Mouse (Mus musculus) liver, embryonic 11.5 days (tissue): ENCODE results near the gene Gm21985. TPM values are rescaled to one million over a fixed set of nuclear protein-coding genes. Genes with fewer than 3 reads are reported as not detected.
"Not testable (repeated sequence)": the region's sequence is repeated elsewhere in the genome, so short reads cannot be mapped to it uniquely, and the experiment has no call there.

ENCODE experiments used
- ATAC-seq: fragments of 200-750 bp; cut with Nextera tagmentation; replicated peaks from 2 replicates; pipeline ENCODE4 v1.8.0; 2017; ENCODE audit warnings: moderate number of reproducible peaks, mild to moderate bottlenecking, moderate TSS enrichment, moderate library complexity; ENCODE audit not compliant: low FRiP score
- DNase-seq: peaks from one replicate; pipeline ENCODE4 v3.0.0-alpha.2; 2017; ENCODE audit warnings: low spot score
- H3K27ac ChIP-seq: fragments of 300-500 bp; sonication (generic); 2 replicates; pipeline ENCODE4 v1.5.1; 2014; ENCODE audit warnings: mild to moderate bottlenecking, low read depth, low read length, control low read depth
- H3K27me3 ChIP-seq: fragments of 300-500 bp; sonication (generic); replicated peaks from 2 replicates; pipeline ENCODE4 v1.6.1; 2014; ENCODE audit warnings: low read length, mixed read lengths; ENCODE audit not compliant: control insufficient read depth, insufficient read depth
- H3K36me3 ChIP-seq: fragments of 300-500 bp; sonication (generic); 2 replicates; pipeline ENCODE4 v1.6.1; 2014; ENCODE audit warnings: mild to moderate bottlenecking, low read length, moderate library complexity, mixed read lengths; ENCODE audit not compliant: control insufficient read depth, insufficient read depth
- H3K4me1 ChIP-seq: fragments of 300-500 bp; sonication (generic); replicated peaks from 2 replicates; pipeline ENCODE4 v1.6.1; 2014; ENCODE audit warnings: low read length, mixed read lengths; ENCODE audit not compliant: control insufficient read depth, insufficient read depth
- H3K4me2 ChIP-seq: fragments of 300-500 bp; sonication (generic); 2 replicates; pipeline ENCODE4 v1.6.1; 2014; ENCODE audit warnings: mild to moderate bottlenecking, control low read depth, moderate library complexity
- H3K4me3 ChIP-seq: fragments of 300-500 bp; sonication (generic); 2 replicates; pipeline ENCODE4 v1.5.1; 2014; ENCODE audit warnings: low read depth, low read length, control low read depth
- H3K9ac ChIP-seq: fragments of 300-500 bp; sonication (generic); 2 replicates; pipeline ENCODE4 v1.6.1; 2014; ENCODE audit warnings: low read depth, low read length, control low read depth
- H3K9me3 ChIP-seq: fragments of 300-500 bp; sonication (generic); 2 replicates; pipeline ENCODE4 v1.6.1; 2016; ENCODE audit warnings: low read length, inconsistent platforms, mixed read lengths; ENCODE audit not compliant: control insufficient read depth
- WGBS: fragments of 180-500 bp; shearing (Covaris S2); extraction: QIAGEN DNeasy Blood & Tissue Kit; methylation state at CpG from one replicate; pipeline ENCODE4 v1.1.7; 2014; 5-methylcytosine and 5-hydroxymethylcytosine counted together
- polyA plus RNA-seq: library from polyadenylated mRNA; unstranded; fragments of >200 nt; fragmentation: Nextera tagmentation; extraction: Ambion mirVana; gene quantifications from 2 replicates; pipeline ENCODE4 v1.2.1, GENCODE M21; 2014

The Gm21985 gene
- polyA plus RNA-seq, 1 experiment from 2014 or later, result not detected

DNA sequence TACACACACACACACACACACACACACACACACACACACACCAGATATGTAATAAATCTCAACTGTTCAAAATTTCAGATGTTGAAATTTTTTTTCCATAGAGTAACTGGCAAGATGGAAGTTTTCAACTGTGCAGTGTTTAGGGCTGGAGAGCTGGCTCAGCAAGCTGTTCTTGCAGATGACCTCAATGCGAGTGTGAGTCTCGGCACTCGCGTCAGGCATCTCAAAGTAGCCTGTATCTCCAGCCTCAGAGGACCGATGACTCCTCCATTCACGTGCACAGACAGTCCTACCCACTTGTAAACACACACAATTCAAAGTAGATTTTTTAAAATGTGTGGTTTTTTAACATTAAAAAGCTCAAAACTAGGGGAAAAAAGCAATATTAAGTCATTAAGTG is 7.4 kb downstream of the Gm21985 start:
- Histone ChIP-seq H3K36me3 (no peaks in the 10 kb centered on the region), H3K4me2 (no peak overlapping the region; the same call in 1 of the 2 replicates), H3K27ac (no peak overlapping the region), H3K9ac (no peak overlapping the region), H3K4me1 (0 out of 2 replicates have a peak, but pooled peaks cover 6% of the 10 kb centered on the region), H3K27me3 (no peaks in the 10 kb centered on the region), H3K4me3 (no peak overlapping the region), H3K9me3 (no peaks in the 10 kb centered on the region)
- no peak for ATAC-seq
- no peak for DNase-seq
- WGBS, result 94% methylated on average over 6 of the region's 6 CpGs

DNA sequence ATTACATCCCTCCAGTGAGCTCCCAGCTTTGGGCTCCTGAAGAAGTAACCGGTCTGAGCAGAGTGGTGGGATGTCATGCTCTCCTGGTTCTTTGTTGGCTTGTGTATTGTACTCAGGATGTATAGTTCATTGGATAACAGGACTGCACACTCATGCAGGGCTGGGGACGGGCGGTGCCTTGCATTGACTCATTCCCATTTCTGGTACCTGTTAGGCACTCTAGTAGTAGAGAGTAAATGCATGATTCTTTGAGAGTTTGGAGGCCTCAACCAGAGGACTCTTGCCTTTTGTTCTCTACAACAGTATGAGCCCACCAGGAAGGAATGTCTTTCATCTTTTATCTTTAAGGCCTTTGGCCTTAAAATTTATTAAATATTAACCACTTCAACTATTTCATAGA is 10.8 kb downstream of the Gm21985 start:
- Histone ChIP-seq H3K9me3 (no peaks in the 10 kb centered on the region), H3K27me3 (no peaks in the 10 kb centered on the region), H3K4me1 (peaks cover 2% of the 10 kb centered on the region; the same call in 1 of the 2 replicates), H3K9ac (no peak overlapping the region), H3K27ac (no peak overlapping the region), H3K4me2 (no peak overlapping the region), H3K4me3 (no peak overlapping the region), H3K36me3 (no peaks in the 10 kb centered on the region)
- no peak for DNase-seq
- no peak for ATAC-seq
- WGBS, result 95% methylated on average over 3 of the region's 3 CpGs

DNA sequence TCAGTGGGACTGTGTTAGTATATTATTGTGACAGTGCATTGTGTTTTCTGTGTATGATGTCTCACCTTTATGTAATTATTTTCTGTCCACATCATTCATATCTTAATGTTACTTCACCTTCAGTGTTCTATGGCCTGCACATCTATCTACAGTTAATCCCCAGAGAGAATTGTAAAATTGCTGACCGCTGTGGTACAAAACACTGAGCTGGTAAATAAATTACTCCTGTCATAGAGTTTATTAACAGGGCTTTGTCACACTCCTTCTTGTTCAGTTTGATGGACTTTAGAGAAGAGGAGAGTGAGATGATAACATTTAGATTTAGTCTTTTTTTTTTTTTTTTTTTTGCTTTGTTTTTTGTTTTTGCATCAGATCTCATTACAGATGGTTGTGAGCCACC is 16.7 kb downstream of the Gm21985 start:
- H3K4me1 ChIP-seq, result peaks cover 5% of the 10 kb centered on the region; the same call in 1 of the 2 replicates
- no peaks in the 10 kb centered on the region for H3K9me3 ChIP-seq
- H3K27me3 ChIP-seq, result no peaks in the 10 kb centered on the region
- no peak overlapping the region for H3K9ac ChIP-seq
- 85% methylated on average over 1 of the region's 1 CpGs for WGBS
- no peak overlapping the region for H3K27ac ChIP-seq
- H3K4me2 ChIP-seq, result no peak overlapping the region
- no peak for DNase-seq
- no peak for ATAC-seq
- H3K4me3 ChIP-seq, result no peak overlapping the region
- H3K36me3 ChIP-seq, result no peaks in the 10 kb centered on the region

DNA sequence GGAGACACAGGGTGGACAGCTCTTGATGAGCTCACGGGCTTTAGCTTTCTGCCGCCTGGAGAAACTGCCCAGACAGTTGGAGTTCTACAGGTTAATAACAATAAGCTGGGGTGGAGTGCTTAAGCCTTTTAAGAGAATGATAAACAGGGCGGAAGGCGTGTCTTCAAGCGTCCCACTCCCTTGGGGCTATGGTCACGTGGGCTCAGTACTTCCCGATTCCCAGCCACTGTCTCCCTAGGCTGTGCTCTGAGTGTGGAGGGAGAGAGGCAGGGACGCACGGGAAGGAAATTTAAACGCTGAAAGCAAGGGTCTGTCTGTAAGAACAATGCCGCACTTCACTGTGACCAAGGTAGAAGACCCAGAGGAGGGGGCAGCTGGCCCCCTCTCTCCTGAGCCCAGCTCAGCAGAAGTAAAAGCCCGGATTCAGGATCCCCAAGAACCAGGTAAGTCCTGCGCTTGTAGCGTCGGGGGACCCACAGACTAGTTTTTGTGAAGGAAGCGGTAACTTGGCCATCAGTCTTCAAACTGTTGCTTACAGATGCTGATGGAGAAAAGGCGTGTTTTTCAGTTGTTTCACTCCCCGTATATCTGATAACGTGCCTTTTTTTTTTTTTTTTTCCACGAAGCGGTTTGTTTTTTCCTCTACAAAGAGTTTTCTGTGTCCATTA is 18.4 kb downstream of the Gm21985 start:
- no peaks in the 10 kb centered on the region for H3K36me3 ChIP-seq
- DNase-seq (peak; percentile 59), ATAC-seq (peak; percentile 95)
- whole genome bisulfite sequencing, result 1% methylated on average over 21 of the region's 21 CpGs
- H3K9ac ChIP-seq, result peak overlapping the region; percentile 77
- H3K4me1 ChIP-seq, result peaks cover 5% of the 10 kb centered on the region; the same call in 1 of the 2 replicates
- H3K27me3 ChIP-seq, result no peaks in the 10 kb centered on the region
- H3K4me2 ChIP-seq, result peak overlapping the region; percentile 84
- H3K4me3 ChIP-seq, result peak overlapping the region; percentile 65
- peak overlapping the region; percentile 23 for H3K27ac ChIP-seq
- no peaks in the 10 kb centered on the region for H3K9me3 ChIP-seq

DNA sequence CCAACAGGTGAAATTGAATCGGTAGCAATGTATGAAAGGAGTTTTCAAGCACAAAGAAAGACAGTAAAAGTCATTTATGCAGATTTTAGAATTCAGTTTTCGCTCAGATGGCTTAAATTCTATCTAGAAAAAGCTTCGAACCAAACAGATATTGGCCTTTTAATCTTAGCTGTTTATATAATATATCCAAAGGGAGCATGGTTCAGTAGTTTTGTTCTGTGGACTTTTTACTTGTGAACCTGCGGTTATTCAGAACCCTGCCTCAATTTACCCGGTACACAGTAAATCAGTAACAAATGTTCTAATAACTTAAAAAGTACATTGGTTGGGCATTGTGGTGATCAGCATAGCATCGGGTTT is 18.9 kb downstream of the Gm21985 start:
- ATAC-seq (no peak), DNase-seq (no peak)
- Histone ChIP-seq H3K4me1 (peaks cover 5% of the 10 kb centered on the region; the same call in 1 of the 2 replicates), H3K36me3 (no peaks in the 10 kb centered on the region), H3K9me3 (no peaks in the 10 kb centered on the region), H3K27me3 (no peaks in the 10 kb centered on the region), H3K4me3 (peak overlapping the region; percentile 65), H3K4me2 (peak overlapping the region; percentile 84), H3K27ac (no peak overlapping the region), H3K9ac (peak overlapping the region; percentile 32; the same call in 1 of the 2 replicates)
- whole genome bisulfite sequencing, result 59% methylated on average over 6 of the region's 6 CpGs

DNA sequence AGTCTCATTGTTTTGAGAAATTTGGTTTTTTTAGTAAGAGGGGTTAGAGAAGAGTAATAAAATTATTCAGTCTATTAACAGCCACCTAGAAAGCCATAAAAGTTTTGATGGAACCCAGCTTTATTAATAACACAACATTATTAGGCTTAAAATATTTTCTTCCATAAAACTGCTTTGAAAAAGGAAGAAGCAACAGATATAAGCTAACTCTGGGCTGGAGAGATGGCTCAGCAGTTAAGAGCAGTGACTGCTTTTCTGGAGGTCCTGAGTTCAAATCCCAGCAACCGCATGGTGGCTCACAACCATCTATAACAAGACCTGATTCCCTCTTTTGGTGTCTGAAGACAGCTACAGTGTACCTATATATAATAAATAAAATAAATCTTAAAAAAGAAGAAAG is 19.9 kb downstream of the Gm21985 start:
- H3K27me3 ChIP-seq, H3K9me3 ChIP-seq, H3K4me1 ChIP-seq, H3K27ac ChIP-seq, ATAC-seq, H3K9ac ChIP-seq, H3K36me3 ChIP-seq, DNase-seq, H3K4me2 ChIP-seq, H3K4me3 ChIP-seq: not testable (repeated sequence)
- 89% methylated on average over 1 of the region's 1 CpGs for WGBS

DNA sequence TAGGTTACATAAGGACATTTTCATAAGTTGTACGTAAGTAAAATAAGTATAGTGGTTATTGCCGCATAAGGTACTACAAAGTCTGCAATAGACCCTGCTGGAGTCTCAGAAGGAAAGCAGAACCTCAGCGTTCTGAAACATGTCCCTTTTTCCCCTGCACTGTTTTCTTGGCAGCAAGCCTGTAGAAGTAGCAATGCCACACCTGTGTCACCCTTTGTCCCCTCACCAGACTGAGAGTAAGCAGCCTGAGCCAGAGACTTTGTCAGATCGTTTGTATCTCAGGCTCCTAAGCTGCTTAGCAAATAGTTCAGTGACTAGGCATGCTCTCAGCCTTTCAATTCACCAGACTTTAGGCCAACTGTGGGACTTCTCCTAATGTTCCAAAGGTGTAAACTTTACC is 20.9 kb downstream of the Gm21985 start:
- H3K4me2 ChIP-seq, result no peak overlapping the region
- no peaks in the 10 kb centered on the region for H3K27me3 ChIP-seq
- ATAC-seq (no peak), DNase-seq (no peak)
- H3K9ac ChIP-seq, result no peak overlapping the region
- no peaks in the 10 kb centered on the region for H3K9me3 ChIP-seq
- peaks cover 5% of the 10 kb centered on the region; the same call in 1 of the 2 replicates for H3K4me1 ChIP-seq
- no peaks in the 10 kb centered on the region for H3K36me3 ChIP-seq
- H3K4me3 ChIP-seq, result no peak overlapping the region
- no peak overlapping the region for H3K27ac ChIP-seq
- WGBS, result 68% methylated on average over 4 of the region's 4 CpGs

DNA sequence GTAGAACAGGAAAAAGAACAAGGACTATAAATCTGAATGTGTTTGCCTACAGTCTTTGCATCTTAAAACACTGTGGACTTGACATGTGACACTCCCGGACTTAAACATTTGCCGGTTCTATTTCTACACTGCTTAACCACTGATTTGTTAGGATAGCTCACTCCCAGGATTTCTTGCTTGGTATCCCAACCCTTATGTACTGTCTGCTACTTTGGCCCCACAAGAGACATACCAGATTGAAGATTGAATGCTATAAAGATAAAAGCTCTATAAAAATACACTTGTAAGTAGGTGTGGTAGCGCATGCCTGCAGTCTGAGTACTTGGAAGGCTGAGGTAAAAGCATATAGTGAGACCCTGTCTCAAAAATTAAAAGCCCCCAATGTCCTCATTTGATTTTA is 23.4 kb downstream of the Gm21985 start:
- H3K4me2 ChIP-seq, result no peak overlapping the region
- H3K9ac ChIP-seq, result no peak overlapping the region
- WGBS, result 93% methylated on average over 3 of the region's 3 CpGs
- no peaks in the 10 kb centered on the region for H3K27me3 ChIP-seq
- no peak for DNase-seq
- no peaks in the 10 kb centered on the region for H3K36me3 ChIP-seq
- no peak overlapping the region for H3K27ac ChIP-seq
- no peaks in the 10 kb centered on the region for H3K9me3 ChIP-seq
- ATAC-seq, result no peak
- H3K4me3 ChIP-seq, result no peak overlapping the region
- no peaks in the 10 kb centered on the region for H3K4me1 ChIP-seq

DNA sequence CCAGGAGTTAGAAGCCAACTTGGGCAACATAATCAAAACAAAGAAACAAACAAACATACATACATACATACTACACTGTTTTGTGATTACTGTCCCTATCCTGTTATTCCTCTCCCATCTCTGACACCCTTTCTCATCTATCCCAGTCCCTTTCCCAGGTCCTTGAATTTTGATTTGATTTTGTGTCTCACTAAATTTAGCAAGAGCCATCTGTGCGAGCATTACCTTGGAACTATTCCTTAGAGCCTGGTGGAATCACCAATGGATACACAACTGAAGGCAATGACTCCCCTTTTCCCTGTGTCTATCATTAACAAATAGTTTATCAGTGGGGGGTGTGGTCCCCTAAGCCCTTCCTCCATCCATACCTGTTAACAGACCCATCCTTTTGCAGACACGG is 26.7 kb downstream of the Gm21985 start:
- Histone ChIP-seq H3K9me3 (no peaks in the 10 kb centered on the region), H3K4me3 (no peak overlapping the region), H3K27ac (no peak overlapping the region), H3K27me3 (no peaks in the 10 kb centered on the region), H3K9ac (no peak overlapping the region), H3K4me1 (no peaks in the 10 kb centered on the region), H3K36me3 (no peaks in the 10 kb centered on the region), H3K4me2 (no peak overlapping the region)
- DNase-seq, result no peak
- WGBS, result 81% methylated on average over 2 of the region's 2 CpGs
- no peak for ATAC-seq
